8 mouse cellular contexts compared by ENCODE assay signal in genomic region chr13:97776702-97777101, GRCm38 (mm10). TPM values are rescaled to one million over a fixed set of nuclear protein-coding genes. Genes with fewer than 3 reads are reported as not detected.
DNase-seq lines count a peak whose midpoint lies in the region; ATAC-seq and TF ChIP-seq lines count a peak whose summit lies in the region.
"Had no signal": no experiment of that assay in that cellular context is flagged by ENCODE, and none has a peak within 500 bp of the region (broad histone marks: within the 10 kb centered on the region; RNA-seq: fewer than 3 reads in every experiment).

No protein-coding gene starts in this region.

- no peaks in the 10 kb centered on the region for H3K9me3 ChIP-seq in lung, postnatal 0 days (ENCODE audit: low read length)

- H3K4me1 ChIP-seq in lung, postnatal 0 days (ENCODE audit: insufficient read depth, low read depth, low read length): peaks cover 8% of the 10 kb centered on the region; the same call in 1 of the 2 replicates

- H3K4me2 ChIP-seq in lung, postnatal 0 days (replicated peaks; ENCODE audit: low read depth, low read length): no peak overlapping the region

- peak; percentile 41 to 48 for DNase-seq in lung, adult 18-20 months
- DNase-seq in lung, postnatal 0 days (ENCODE audit: low spot score): no peak
- peak; percentile 66 for DNase-seq in gastrocnemius, adult 18-20 months (ENCODE audit: low spot score)
- DNase-seq in heart, postnatal 36 days: peak; percentile 62 to 67
- DNase-seq in lung, postnatal 36 days: peak; percentile 60
- no peak for DNase-seq in natural killer cell, adult 2 months (ENCODE audit: low spot score in 2 of 2)
- DNase-seq in yolk sac, embryonic 10.5 days (ENCODE audit: low spot score): no peak

- no peaks in the 10 kb centered on the region for H3K27me3 ChIP-seq in lung, postnatal 0 days (replicated peaks; ENCODE audit: insufficient read depth, low read length)

- H3K9ac ChIP-seq in lung, postnatal 0 days (replicated peaks; ENCODE audit: low read depth): no peak overlapping the region

- H3K27ac ChIP-seq in lung, postnatal 0 days (ENCODE audit: low read length): no peak overlapping the region
- H3K27ac ChIP-seq: macrophage had no signal

- H3K4me3 ChIP-seq in lung, postnatal 0 days (ENCODE audit: low read depth, low read length): no peak overlapping the region

- WGBS in lung, postnatal 0 days: 52% methylated on average over 3 of the region's 3 CpGs

- H3K36me3 ChIP-seq in lung, postnatal 0 days (ENCODE audit: insufficient read depth, low read length): no peaks in the 10 kb centered on the region

- intact Hi-C loops in heart, postnatal 36 days (cut with DNase I): loop anchor here (5.0 kb wide), 1 partner anchor 534 kb away; the partner anchor contains the start of gene Enc1

- TF ChIP-seq EP300 in lung, postnatal 0 days (IDR thresholded peaks at IDR 0.05): no peak

- ATAC-seq in lung, postnatal 0 days: no peak

- no peak for TF ChIP-seq CTCF in lung, postnatal 0 days (IDR thresholded peaks at IDR 0.05)

RNA-seq across cellular contexts. Expression of gene Gm10260, which starts 16.3 kb away (rescaled TPM):
- polyA plus RNA-seq in lung, postnatal 0 days (2015; fragmentation: Nextera tagmentation; extraction: Ambion mirVana): 5.8 and 7.2 TPM in 2 replicates
- total RNA-seq in gastrocnemius, adult 18-20 months (2021): 100 to 1,000 TPM; 110 to 122 TPM
- 100 to 1,000 TPM; 106 to 108 TPM for total RNA-seq in heart, postnatal 36 days (2021)

Comparison
In these comparisons a context has a peak if more than half of its experiments do, and no peak if none do; other contexts are left out.
1. DNase-seq: peak in lung, adult 18-20 months (2 of 2), gastrocnemius, adult 18-20 months (single experiment), heart, postnatal 36 days (2 of 2) and lung, postnatal 36 days (single experiment); none in lung, postnatal 0 days (single experiment), natural killer cell, adult 2 months (0 of 2) and yolk sac, embryonic 10.5 days (single experiment).